Mouse (Mus musculus) A20 (cell line): ENCODE measurements around the gene Hmgb2.
A peak's percentile ranks its signal among the peaks of the same experiment; 100 is the strongest.
"Not testable (repeated sequence)": the region's sequence is repeated elsewhere in the genome, so short reads cannot be mapped to it uniquely, and the experiment has no call there.

Experiments
- DNase-seq: peaks from one replicate; pipeline ENCODE4 v3.0.0-alpha.2; 2011; ENCODE audit warnings: low read depth, low spot score

Gene Hmgb2

GRCm38 (mm10) chr8:57511316-57512118 is at the start of gene Hmgb2:
Hmgb2 (plus strand) TSS chr8:57511907.
- DNase-seq: peak; percentile 100

GRCm38 (mm10) chr8:57462839-57463238 is 48.9 kb upstream of the Hmgb2 start:
- DNase-seq: peak; percentile 12

GRCm38 (mm10) chr8:57463757-57464156 is 48.0 kb upstream of the Hmgb2 start:
- DNase-seq: no peak

GRCm38 (mm10) chr8:57468624-57469023 is 43.1 kb upstream of the Hmgb2 start:
- no peak for DNase-seq

- no peak for DNase-seq
These were observed 40.8 kb upstream of the Hmgb2 start for GRCm38 (mm10) chr8:57470863-57471262.

GRCm38 (mm10) chr8:57473751-57474150 is 38.0 kb upstream of the Hmgb2 start:
- DNase-seq: no peak

GRCm38 (mm10) chr8:57478406-57478805 is 33.3 kb upstream of the Hmgb2 start:
- no peak for DNase-seq

- DNase-seq: no peak
These were observed 32.0 kb upstream of the Hmgb2 start for GRCm38 (mm10) chr8:57479700-57480099.

GRCm38 (mm10) chr8:57480606-57481005 is 31.1 kb upstream of the Hmgb2 start:
- no peak for DNase-seq

- peak; percentile 64 for DNase-seq
These were observed 24.9 kb upstream of the Hmgb2 start for GRCm38 (mm10) chr8:57486491-57487440.

- DNase-seq: peak; percentile 99
These were observed 24.1 kb upstream of the Hmgb2 start, which contains the start of gene Sap30 for GRCm38 (mm10) chr8:57487441-57488155. Sap30 (minus strand) TSS chr8:57487860.

- DNase-seq: peak; percentile 92
These were observed 23.4 kb upstream of the Hmgb2 start for GRCm38 (mm10) chr8:57488312-57488765.

GRCm38 (mm10) chr8:57489366-57489765 is 22.3 kb upstream of the Hmgb2 start:
- peak; percentile 37 for DNase-seq

GRCm38 (mm10) chr8:57489896-57490295 is 21.8 kb upstream of the Hmgb2 start:
- DNase-seq: no peak

- no peak for DNase-seq
These were observed 19.8 kb upstream of the Hmgb2 start for GRCm38 (mm10) chr8:57491873-57492272.

- no peak for DNase-seq
These were observed 13.2 kb upstream of the Hmgb2 start for GRCm38 (mm10) chr8:57498494-57498846.

GRCm38 (mm10) chr8:57498847-57499511 is 12.7 kb upstream of the Hmgb2 start:
- DNase-seq: no peak

- peak; percentile 54 for DNase-seq
These were observed 8.1 kb upstream of the Hmgb2 start for GRCm38 (mm10) chr8:57503641-57504040.

- DNase-seq: not testable (repeated sequence)
These were observed 6.2 kb upstream of the Hmgb2 start for GRCm38 (mm10) chr8:57505500-57505899.

- no peak for DNase-seq
These were observed 4.1 kb upstream of the Hmgb2 start for GRCm38 (mm10) chr8:57507556-57508063.

GRCm38 (mm10) chr8:57508657-57509056 is 3.0 kb upstream of the Hmgb2 start:
- no peak for DNase-seq
